In the genomic region with DNA sequence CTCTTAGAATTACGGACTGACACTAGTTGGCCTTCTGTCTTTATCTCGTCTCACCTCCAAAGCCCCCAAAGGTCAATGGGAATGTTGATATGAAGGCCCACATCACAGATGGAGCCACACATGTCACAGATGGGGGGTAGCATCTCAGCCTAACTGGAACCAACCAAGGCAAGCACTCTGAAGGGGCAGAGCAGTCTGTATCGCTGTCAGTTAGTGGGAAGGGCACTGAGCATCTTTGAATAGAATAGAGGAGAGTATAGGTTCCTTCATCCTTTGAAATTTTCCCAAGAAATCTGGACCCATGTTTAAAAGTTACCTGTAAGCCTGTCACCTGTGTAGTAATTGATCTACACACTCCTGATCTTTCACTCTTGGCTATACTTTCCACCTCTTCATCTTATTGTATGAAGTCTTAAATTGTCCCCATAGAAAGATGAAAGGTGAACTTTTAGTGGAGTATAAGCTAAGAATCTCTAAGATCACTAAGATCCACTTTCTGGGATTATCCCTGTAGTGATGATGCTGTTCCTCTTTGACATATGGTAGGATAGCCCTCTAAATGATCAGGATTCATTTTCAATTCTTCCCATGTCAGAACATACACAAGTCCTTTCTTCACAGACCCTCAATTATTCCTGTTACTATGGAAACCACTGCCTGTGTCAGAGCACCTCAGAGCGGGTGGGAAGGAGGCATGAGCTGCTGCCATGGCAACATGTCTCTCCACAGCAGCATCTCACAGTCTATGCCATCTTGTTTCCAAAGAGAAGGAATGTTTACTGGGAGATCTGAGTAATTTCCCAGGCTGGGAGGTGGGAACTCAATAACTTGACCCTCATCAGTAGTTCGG, we compare ENCODE assay signal across 11 mouse cellular contexts.
DNase-seq lines count a peak whose midpoint lies in the region; ATAC-seq lines count a peak whose summit lies in the region.
"Had no signal": no experiment of that assay in that cellular context is flagged by ENCODE, and none has a peak within 500 bp of the region (broad histone marks: within the 10 kb centered on the region; RNA-seq: fewer than 3 reads in every experiment).

No protein-coding gene starts in this region.

- no peaks in the 10 kb centered on the region for H3K27me3 ChIP-seq in forebrain, embryonic 13.5 days
- no peaks in the 10 kb centered on the region for H3K27me3 ChIP-seq in midbrain, embryonic 15.5 days (replicated peaks)

- peaks cover 32% of the 10 kb centered on the region for H3K4me1 ChIP-seq in forebrain, embryonic 13.5 days
- peaks cover 35% of the 10 kb centered on the region for H3K4me1 ChIP-seq in midbrain, embryonic 15.5 days

- intact Hi-C loops in heart, postnatal 36 days (cut with DNase I): no loop called here

- H3K9me3 ChIP-seq in forebrain, embryonic 13.5 days (replicated peaks): no peaks in the 10 kb centered on the region
- H3K9me3 ChIP-seq in midbrain, embryonic 15.5 days: no peaks in the 10 kb centered on the region

- WGBS in forebrain, embryonic 13.5 days: 48% methylated on average over 5 of the region's 5 CpGs
- 29% methylated on average over 5 of the region's 5 CpGs for WGBS in midbrain, embryonic 15.5 days

- peak; percentile 45 for DNase-seq in R1 (ENCODE audit: low read depth, low spot score)
- peak; percentile 66 to 76 for DNase-seq in layer of hippocampus, adult 8-10 months (ENCODE audit: low spot score in 2 of 2)
- DNase-seq in heart, postnatal 36 days: no peak
- no peak for DNase-seq in lung, adult 18-20 months
- DNase-seq: adrenal gland, postnatal 36 days had no signal

- ATAC-seq in forebrain, embryonic 13.5 days: peak; percentile 99
- ATAC-seq in midbrain, embryonic 15.5 days (replicated peaks): peak; percentile 99
- no peak for ATAC-seq in megakaryocyte, adult 5-6 weeks (ENCODE audit: poor library complexity, severe bottlenecking)
- ATAC-seq in megakaryocyte progenitor cell, adult 5-6 weeks (replicated peaks; ENCODE audit: poor library complexity): no peak

- peak overlapping the region; percentile 42 for H3K4me2 ChIP-seq in forebrain, embryonic 13.5 days
- peak overlapping the region; percentile 24; the same call in 1 of the 2 replicates for H3K4me2 ChIP-seq in midbrain, embryonic 15.5 days

- no peak overlapping the region for H3K4me3 ChIP-seq in forebrain, embryonic 13.5 days
- H3K4me3 ChIP-seq in midbrain, embryonic 15.5 days: no peak overlapping the region

- peak overlapping the region; percentile 90 for H3K27ac ChIP-seq in forebrain, embryonic 13.5 days
- peak overlapping the region; percentile 93 for H3K27ac ChIP-seq in midbrain, embryonic 15.5 days
- H3K27ac ChIP-seq: kidney, postnatal 0 days; stomach, postnatal 0 days had no signal

- H3K9ac ChIP-seq in forebrain, embryonic 13.5 days: peak overlapping the region; percentile 16; the same call in 1 of the 2 replicates
- no peak overlapping the region for H3K9ac ChIP-seq in midbrain, embryonic 15.5 days

- no peaks in the 10 kb centered on the region for H3K36me3 ChIP-seq in forebrain, embryonic 13.5 days (ENCODE audit: poor library complexity, severe bottlenecking)
- H3K36me3 ChIP-seq in midbrain, embryonic 15.5 days (replicated peaks): no peaks in the 10 kb centered on the region

Comparison
In these comparisons a context has a peak if more than half of its experiments do, and no peak if none do; other contexts are left out.
1. DNase-seq: peak in R1 (single experiment) and layer of hippocampus, adult 8-10 months (2 of 2); none in heart, postnatal 36 days (0 of 2) and lung, adult 18-20 months (0 of 2).
2. ATAC-seq: peak in forebrain, embryonic 13.5 days (single experiment) and midbrain, embryonic 15.5 days (single experiment); none in megakaryocyte, adult 5-6 weeks (single experiment) and megakaryocyte progenitor cell, adult 5-6 weeks (single experiment).